Mouse (Mus musculus): ENCODE measurements at regions not wholly inside any gene's neighbourhood (a gene's known extent, or its start where the extent isn't known, plus 50 kb on each side); places are given as distances from the start of the nearest gene placed in this dataset.
A peak's percentile ranks its signal among the peaks of the same experiment; 100 is the strongest.

GRCm38 (mm10) chrX:108608446-108608845, 56.2 kb downstream of the Gm379 start:
- no peak for DNase-seq

- no peak for DNase-seq
Observed at GRCm38 (mm10) chrX:108599906-108600468, 64.7 kb downstream of the Gm379 start.

- no peak for DNase-seq
Observed at GRCm38 (mm10) chrX:108561977-108562376, 102.7 kb downstream of the Gm379 start.

GRCm38 (mm10) chrX:108543149-108543548, 121.5 kb downstream of the Gm379 start:
- DNase-seq, result no peak

GRCm38 (mm10) chrX:108541410-108541809, 123.3 kb downstream of the Gm379 start:
- DNase-seq, result no peak

GRCm38 (mm10) chrX:108536995-108537394, 127.7 kb downstream of the Gm379 start:
- DNase-seq, result peak; percentile 45 to 48

Data from B cell, adult 2 months (primary cell).